Mouse (Mus musculus) forebrain, postnatal 0 days (tissue): Measurements from ENCODE around the gene Zdhhc17. TPM values are rescaled to one million over a fixed set of nuclear protein-coding genes. Genes with fewer than 3 reads are reported as not detected.

Source experiments
- ATAC-seq: fragments of 200-750 bp; cut with Nextera tagmentation; 2 replicates; pipeline ENCODE4 v1.8.0; 2017; ENCODE audit warnings: mild to moderate bottlenecking, moderate library complexity
- DNase-seq: peaks from one replicate; pipeline ENCODE4 v3.0.0-alpha.2; 2015
- H3K27ac ChIP-seq: fragments of 300-500 bp; sonication (generic); 2 replicates; pipeline ENCODE4 v1.5.1; 2014; ENCODE audit warnings: low read depth, mild to moderate bottlenecking, antibody characterized with exemption, low read length, moderate library complexity, mixed read lengths
- H3K27me3 ChIP-seq: fragments of 300-500 bp; sonication (generic); 2 replicates; pipeline ENCODE4 v1.6.1; 2014; ENCODE audit warnings: mild to moderate bottlenecking, low read length, mixed read lengths; ENCODE audit not compliant: insufficient read depth
- H3K36me3 ChIP-seq: fragments of 300-500 bp; sonication (generic); 2 replicates; pipeline ENCODE4 v1.6.1; 2014; ENCODE audit warnings: mild to moderate bottlenecking, moderate library complexity; ENCODE audit not compliant: insufficient read depth
- H3K4me1 ChIP-seq: fragments of 300-500 bp; sonication (generic); 2 replicates; pipeline ENCODE4 v1.6.1; 2014; ENCODE audit warnings: antibody characterized with exemption; ENCODE audit not compliant: insufficient read depth
- H3K4me2 ChIP-seq: fragments of 300-500 bp; sonication (generic); 2 replicates; pipeline ENCODE4 v1.6.1; 2014; ENCODE audit warnings: low read depth, mild to moderate bottlenecking, moderate library complexity
- H3K4me3 ChIP-seq: fragments of 300-500 bp; sonication (generic); 2 replicates; pipeline ENCODE4 v1.5.1; 2014; ENCODE audit warnings: low read depth, low read length, mixed read lengths
- H3K9ac ChIP-seq: fragments of 300-500 bp; sonication (generic); 2 replicates; pipeline ENCODE4 v1.6.1; 2014; ENCODE audit warnings: mild to moderate bottlenecking
- H3K9me3 ChIP-seq: fragments of 300-500 bp; sonication (generic); 2 replicates; pipeline ENCODE4 v1.6.1; 2016; ENCODE audit warnings: low read length
- CTCF ChIP-seq: sonication (generic); IDR thresholded peaks from 2 replicates; pipeline ENCODE4 v1.5.1; 2016; ENCODE audit warnings: antibody characterized with exemption, control low read depth, low read depth
- WGBS: fragments of 180-500 bp; shearing (Covaris S2); extraction: QIAGEN DNeasy Blood & Tissue Kit; methylation state at CpG from one replicate; pipeline ENCODE4 v1.1.7; 2014; 5-methylcytosine and 5-hydroxymethylcytosine counted together
- polyA plus RNA-seq: library from polyadenylated mRNA; unstranded; fragments of >200 nt; fragmentation: Nextera tagmentation; extraction: Ambion mirVana; gene quantifications from 2 replicates; pipeline ENCODE4 v1.2.1, GENCODE M21; 2015
- total RNA-seq: library from RNA; depleted of rRNA; stranded (reverse); fragments of >200 nt; gene quantifications from 2 replicates; pipeline ENCODE4 v1.2.3, GENCODE M21; 2014; rRNA removed

Gene Zdhhc17
- total and polyA plus RNA-seq, 2 experiments from 2014 or later: 41.7 to 71.6 TPM

GRCm38 (mm10) chr10:110917521-110917920, 92.4 kb downstream of the Zdhhc17 start:
- 98% methylated on average over 6 of the region's 6 CpGs for WGBS
- no peak overlapping the region for H3K4me2 ChIP-seq
- H3K4me3 ChIP-seq: no peak overlapping the region
- H3K9me3 ChIP-seq: no peaks in the 10 kb centered on the region
- no peaks in the 10 kb centered on the region for H3K36me3 ChIP-seq
- DNase-seq: no peak
- no peak overlapping the region for H3K27ac ChIP-seq
- TF ChIP-seq CTCF: no peak
- H3K27me3 ChIP-seq: no peaks in the 10 kb centered on the region
- no peak overlapping the region for H3K9ac ChIP-seq
- peaks cover 22% of the 10 kb centered on the region; the same call in 1 of the 2 replicates for H3K4me1 ChIP-seq
- ATAC-seq: no peak

GRCm38 (mm10) chr10:110916666-110917344, 93.1 kb downstream of the Zdhhc17 start:
- DNase-seq: no peak
- Histone ChIP-seq H3K9ac (no peak overlapping the region), H3K4me1 (peaks cover 15% of the 10 kb centered on the region; the same call in 1 of the 2 replicates), H3K27me3 (no peaks in the 10 kb centered on the region), H3K4me2 (no peak overlapping the region), H3K4me3 (no peak overlapping the region), H3K27ac (no peak overlapping the region), H3K36me3 (no peaks in the 10 kb centered on the region), H3K9me3 (no peaks in the 10 kb centered on the region)
- WGBS: 80% methylated on average over 11 of the region's 11 CpGs
- TF ChIP-seq CTCF: no peak
- no peak for ATAC-seq

GRCm38 (mm10) chr10:110903862-110904261, 106.1 kb downstream of the Zdhhc17 start:
- H3K9me3 ChIP-seq: no peaks in the 10 kb centered on the region
- H3K9ac ChIP-seq: no peak overlapping the region
- H3K27ac ChIP-seq: no peak overlapping the region
- 96% methylated on average over 3 of the region's 3 CpGs for WGBS
- no peaks in the 10 kb centered on the region for H3K4me1 ChIP-seq
- H3K4me2 ChIP-seq: no peak overlapping the region
- ATAC-seq: no peak
- no peak for TF ChIP-seq CTCF
- no peaks in the 10 kb centered on the region for H3K27me3 ChIP-seq
- H3K36me3 ChIP-seq: no peaks in the 10 kb centered on the region
- DNase-seq: no peak
- H3K4me3 ChIP-seq: no peak overlapping the region

GRCm38 (mm10) chr10:110899744-110900501, 110.0 kb downstream of the Zdhhc17 start:
- Histone ChIP-seq H3K4me3 (no peak overlapping the region), H3K9ac (no peak overlapping the region), H3K27ac (no peak overlapping the region), H3K4me2 (no peak overlapping the region), H3K9me3 (no peaks in the 10 kb centered on the region), H3K4me1 (no peaks in the 10 kb centered on the region), H3K27me3 (no peaks in the 10 kb centered on the region), H3K36me3 (no peaks in the 10 kb centered on the region)
- 71% methylated on average over 13 of the region's 13 CpGs for WGBS
- DNase-seq: no peak
- no peak for ATAC-seq
- TF ChIP-seq CTCF: no peak

Other genes starting within 250 kb of the Zdhhc17 start
- gene Csrp2, start 90.4 kb downstream of the Zdhhc17 start, total RNA-seq: 147 and 199 TPM in 2 replicates
- gene Csrp2, start 90.4 kb downstream of the Zdhhc17 start, polyA plus RNA-seq: 128 and 164 TPM in 2 replicates
- gene Osbpl8, start 154.6 kb upstream of the Zdhhc17 start, total RNA-seq: 81.1 and 89.5 TPM in 2 replicates
- gene Osbpl8, start 154.6 kb upstream of the Zdhhc17 start, polyA plus RNA-seq: 11.7 and 16.6 TPM in 2 replicates